Mouse (Mus musculus) common myeloid progenitor, adult 5-6 weeks (primary cell): ENCODE measurements around the gene Fgd3. TPM values are rescaled to one million over a fixed set of nuclear protein-coding genes. Genes with fewer than 3 reads are reported as not detected.
A peak's percentile ranks its signal among the peaks of the same experiment; 100 is the strongest.

Experiments
- ATAC-seq: replicated peaks from 2 replicates; pipeline ENCODE4 v1.8.0; 2016; ENCODE audit warnings: low read depth, mild to moderate bottlenecking, moderate TSS enrichment, inconsistent platforms; ENCODE audit not compliant: poor library complexity, severe bottlenecking
- total RNA-seq: library from RNA; stranded (forward); fragments of 200-1000, 187-1606 nt; gene quantifications from 2 replicates; pipeline ENCODE4 v1.2.3, GENCODE M21; 2017

The Fgd3 gene
- total RNA-seq, 1 experiment from 2014 or later, result 11.9 TPM

DNA sequence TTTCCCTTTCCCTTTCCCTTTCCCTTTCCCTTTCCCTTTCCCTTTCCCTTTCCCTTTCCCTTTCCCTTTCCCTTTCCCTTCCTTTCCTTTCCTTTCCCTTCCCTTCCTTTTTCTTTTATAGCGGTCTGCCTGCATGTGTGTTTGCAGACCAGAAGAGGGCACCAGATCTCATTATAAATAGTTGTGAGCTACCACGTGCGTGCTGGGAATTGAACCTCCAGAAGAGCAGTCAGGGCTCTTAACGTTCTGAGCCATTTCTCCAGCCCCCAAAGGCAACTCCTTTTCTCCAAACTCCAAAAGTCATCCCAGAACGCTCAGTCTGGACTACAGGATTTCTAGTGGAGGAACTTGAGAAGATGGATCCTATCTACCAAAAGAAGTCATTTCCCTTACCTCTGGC is 99.2 kb downstream of the Fgd3 start:
- ATAC-seq, result no peak

DNA sequence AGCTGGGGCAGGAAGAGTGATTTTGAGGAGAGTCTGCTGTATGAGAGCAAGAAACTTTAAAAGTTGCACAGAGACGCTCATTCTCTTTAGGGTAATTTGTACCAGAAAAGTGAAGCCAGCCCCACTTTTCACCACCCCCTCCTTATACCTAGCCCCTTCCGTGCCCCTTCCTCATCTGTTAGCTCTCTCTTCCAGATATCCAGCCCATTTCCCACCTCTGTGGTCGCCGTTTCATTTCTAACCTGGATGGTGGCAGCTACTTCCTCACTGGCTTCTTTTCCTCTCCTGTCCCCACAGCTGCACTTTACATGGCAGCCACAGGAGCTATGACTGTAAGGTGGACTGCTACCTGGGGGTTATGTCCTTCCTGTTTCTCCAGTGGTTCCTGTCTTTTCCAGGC is 100.7 kb downstream of the Fgd3 start:
- no peak for ATAC-seq

DNA sequence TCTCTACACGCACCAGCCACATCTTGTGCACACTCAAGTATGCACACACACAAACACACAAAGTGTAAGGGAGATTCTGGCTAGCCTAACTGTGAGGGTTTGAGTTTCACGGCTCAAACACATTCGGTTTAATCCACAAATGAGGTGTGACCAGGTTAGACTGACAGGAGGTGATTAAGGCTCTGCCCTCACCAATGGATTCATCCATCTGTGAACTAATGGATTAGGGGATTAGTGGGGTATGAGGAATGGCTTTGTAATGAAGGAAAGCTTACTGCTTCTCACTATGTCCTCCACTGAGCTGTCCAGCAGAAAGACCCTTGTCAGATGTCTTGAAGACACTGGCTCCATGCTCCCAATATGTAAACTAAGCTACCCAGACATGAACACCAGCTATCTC is 101.5 kb downstream of the Fgd3 start:
- ATAC-seq, result no peak

DNA sequence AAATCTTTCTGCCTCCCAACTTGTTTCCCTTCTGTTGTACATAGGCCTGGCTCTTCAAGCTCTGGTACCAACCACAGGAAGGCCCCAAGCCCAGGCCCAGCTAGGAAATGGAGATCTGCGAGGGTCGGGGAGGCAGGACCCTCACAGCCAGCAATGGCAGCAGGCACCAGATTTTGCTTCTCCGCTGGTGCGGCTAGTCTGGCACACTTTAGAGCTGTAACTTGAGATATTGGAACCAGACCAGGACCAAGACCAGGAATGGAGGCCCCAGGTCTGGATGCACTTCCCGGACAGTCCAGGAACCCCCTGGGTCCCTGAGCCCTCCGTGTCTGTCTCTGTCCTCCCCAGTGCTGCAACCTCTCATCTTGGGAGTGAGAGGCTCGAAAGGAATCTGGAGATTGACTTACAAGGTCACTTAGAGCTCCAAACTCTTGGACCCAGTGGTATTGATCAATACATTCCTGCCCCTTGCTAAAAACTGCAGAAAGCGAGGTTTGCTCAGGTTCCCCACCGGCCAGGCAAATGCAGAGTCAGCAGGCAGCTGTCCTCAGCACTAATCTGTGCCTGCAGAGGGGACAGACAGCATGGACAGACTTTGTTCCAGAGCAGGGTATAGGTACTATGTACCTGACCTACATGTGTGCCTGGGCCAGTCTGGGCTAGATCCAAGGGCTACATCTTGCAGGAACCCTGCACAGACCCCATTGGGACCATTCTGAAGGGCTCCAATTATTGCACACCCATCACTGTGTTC is 103.1 kb downstream of the Fgd3 start:
- ATAC-seq, result no peak

- no peak; the same call in 1 of the 2 replicates for ATAC-seq
Observed at GRCm38 (mm10) chr13:49216220-49216552, 103.9 kb downstream of the Fgd3 start.

DNA sequence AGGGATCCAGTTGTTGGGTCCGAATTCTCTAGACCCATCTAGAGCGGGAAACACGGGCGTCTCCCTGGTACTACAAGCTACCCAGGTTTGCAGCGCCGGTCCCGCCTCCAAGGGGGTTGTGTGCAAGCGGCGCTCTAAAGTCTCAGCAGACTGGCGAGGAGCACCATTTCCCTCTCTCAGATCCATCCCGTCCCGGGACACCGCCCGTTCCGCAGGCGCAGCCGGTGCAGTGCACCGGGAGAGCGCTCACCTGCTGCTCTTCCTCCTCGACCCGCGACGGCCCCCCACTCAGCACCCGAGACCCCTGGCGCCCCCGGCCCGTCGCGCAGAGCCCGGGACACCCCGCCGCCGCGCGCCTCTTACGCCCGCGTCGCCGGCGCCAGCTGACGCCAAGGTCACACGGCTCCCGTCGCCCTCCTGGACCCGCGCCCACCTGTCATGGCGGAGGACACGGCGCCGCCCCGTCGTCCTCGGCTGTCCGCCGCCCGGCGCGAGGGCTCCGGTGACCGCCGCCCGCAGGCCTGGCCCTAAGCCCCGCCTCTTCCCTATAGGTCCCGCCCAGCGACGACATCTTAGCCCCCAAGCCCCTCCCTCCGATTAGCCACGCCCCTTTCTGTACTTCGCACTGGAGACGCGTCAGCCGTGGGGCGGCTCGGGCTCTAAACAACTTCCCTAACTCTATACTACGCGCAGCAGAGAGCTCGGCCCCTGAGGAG is 104.4 kb downstream of the Fgd3 start, which contains the start of gene Card19:
TSS of gene Card19 (minus strand) at position 534 of the 716 bp plus-strand sequence.
- peak; percentile 82 for ATAC-seq

DNA sequence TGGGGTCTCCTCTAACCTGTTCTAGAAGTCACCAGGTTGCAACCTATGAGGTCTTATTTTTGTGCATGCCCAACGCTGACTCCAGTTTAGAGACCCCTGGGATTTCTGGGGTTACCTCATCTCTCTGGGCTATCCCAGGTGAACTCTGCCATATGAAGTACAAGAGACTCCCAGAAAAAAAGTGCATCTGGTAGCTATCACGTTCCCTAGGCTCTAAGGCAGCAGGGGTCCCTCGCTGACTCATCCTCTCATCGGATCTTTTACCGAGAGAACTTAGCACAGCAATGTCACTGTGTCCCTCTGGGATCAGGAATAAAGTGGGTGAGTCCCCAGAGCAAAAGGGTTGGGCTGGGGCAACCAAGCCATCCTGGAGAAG is 105.0 kb downstream of the Fgd3 start:
- no peak for ATAC-seq

- no peak for ATAC-seq
Observed at GRCm38 (mm10) chr13:49214454-49214853, 105.7 kb downstream of the Fgd3 start.

DNA sequence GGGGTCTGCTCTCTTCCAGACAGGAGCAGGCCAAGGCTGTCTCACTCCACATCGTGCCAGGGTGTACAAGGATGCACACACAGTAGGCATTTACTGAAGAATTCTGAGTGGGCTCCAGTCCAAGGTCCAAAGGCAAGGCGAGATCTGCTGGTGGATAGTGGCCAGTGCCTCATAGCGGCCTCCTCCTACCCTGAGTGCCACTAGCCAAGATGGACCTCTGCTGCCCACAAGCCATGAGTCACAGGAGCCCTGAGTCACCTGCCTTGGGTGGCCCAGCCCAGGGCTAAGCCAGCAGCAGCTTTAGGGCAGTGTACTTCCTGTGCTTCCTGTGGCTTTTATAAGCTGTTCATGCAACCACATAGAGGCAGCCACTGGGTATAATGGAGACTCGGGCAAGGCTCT is 106.6 kb downstream of the Fgd3 start:
- peak; percentile 66 for ATAC-seq

DNA sequence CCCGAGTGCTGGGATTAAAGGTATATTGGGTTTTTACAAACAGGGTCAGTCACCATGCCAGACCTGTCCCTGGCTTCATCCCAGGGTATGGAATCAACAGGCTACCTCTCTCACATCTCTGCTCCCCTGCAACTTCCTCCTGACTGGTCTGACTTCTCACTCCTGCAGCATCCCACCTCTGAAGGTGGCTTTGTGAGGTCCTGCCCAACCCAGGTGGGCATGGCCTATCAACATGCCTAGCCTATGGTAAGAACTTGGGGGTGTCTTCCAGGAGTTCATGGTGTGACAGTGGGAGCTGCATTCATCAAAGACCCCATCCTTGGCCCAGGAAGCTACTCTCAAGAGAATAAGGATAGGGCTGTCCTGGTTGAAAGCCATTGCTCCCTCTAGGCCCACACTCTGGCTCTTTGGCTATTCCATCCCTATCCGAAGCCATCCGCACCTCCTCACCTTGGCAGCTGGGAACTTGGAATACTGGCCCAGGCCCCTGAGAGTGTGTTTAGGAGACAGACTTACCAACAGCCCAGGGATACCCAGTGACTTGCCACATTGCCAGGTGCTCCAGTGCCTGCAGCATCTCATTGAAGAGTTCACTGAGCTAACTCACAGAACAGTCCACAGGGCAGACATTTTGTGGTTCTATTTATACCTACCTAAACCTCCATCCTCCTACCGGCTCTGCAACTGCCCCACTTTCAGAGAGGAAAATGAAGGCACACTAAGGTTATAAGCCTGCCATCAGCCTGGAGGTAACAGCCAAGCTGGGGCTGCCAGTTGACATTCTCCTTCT is 107.2 kb downstream of the Fgd3 start:
- no peak for ATAC-seq

Other genes starting within 250 kb of the Fgd3 start
- not detected in 2 replicates for gene Wnk2, start 172.3 kb downstream of the Fgd3 start, total RNA-seq
- gene Ninj1, start 132.8 kb downstream of the Fgd3 start, total RNA-seq, result 29.3 and 42.7 TPM in 2 replicates
- 11.0 and 19.1 TPM in 2 replicates for gene Card19, start 104.3 kb downstream of the Fgd3 start, total RNA-seq
- gene Susd3, start 71.6 kb downstream of the Fgd3 start, total RNA-seq, result 1.4 and 4.2 TPM in 2 replicates
- gene Bicd2, start 21.3 kb upstream of the Fgd3 start, total RNA-seq, result 20.4 and 24.3 TPM in 2 replicates
- 8.4 and 11.3 TPM in 2 replicates for gene Ippk, start 100.9 kb upstream of the Fgd3 start, total RNA-seq
- 10.0 and 10.6 TPM in 2 replicates for gene Tes3-ps, start 173.0 kb upstream of the Fgd3 start, total RNA-seq
- 0.09 and 0.10 TPM in 2 replicates for gene Ecm2, start 184.5 kb upstream of the Fgd3 start, total RNA-seq
- not detected in 2 replicates for gene Aspn, start 224.1 kb upstream of the Fgd3 start, total RNA-seq